Mouse (Mus musculus) lung, adult 2 months (tissue): ENCODE data around the gene Dnlz.

Experiments used
- CTCF ChIP-seq: fragments of 200-500 bp; IDR thresholded peaks from 2 replicates; pipeline ENCODE4 v1.5.1; 2011; ENCODE audit warnings: mild to moderate bottlenecking, low read length, control low read depth; ENCODE audit not compliant: insufficient read depth
- POLR2A ChIP-seq: fragments of 200-500 bp; IDR thresholded peaks from 2 replicates; pipeline ENCODE4 v1.6.1; 2011; ENCODE audit warnings: low read depth, mild to moderate bottlenecking, control low read depth, low read length, borderline replicate concordance; ENCODE audit errors: extremely low read depth

- no peak for TF ChIP-seq CTCF
- TF ChIP-seq POLR2A = no peak
Observed at GRCm38 (mm10) chr2:26330056-26330468, 21.8 kb downstream of the Dnlz start.
